Mouse (Mus musculus): Measurements from ENCODE around the gene Imp4. TPM values are rescaled to one million over a fixed set of nuclear protein-coding genes. Genes with fewer than 3 reads are reported as not detected.
"Not testable (repeated sequence)": the region's sequence is repeated elsewhere in the genome, so short reads cannot be mapped to it uniquely, and the experiment has no call there.

Gene Imp4
- total and polyA plus RNA-seq, 3 experiments: 35.5 to 129 (median 71.2) TPM

GRCm38 (mm10) chr1:34435371-34436120 lies 4.1 kb upstream of the Imp4 start:
- TF ChIP-seq CTCF (IDR thresholded peaks at IDR 0.05; ENCODE audit: low read depth, low read length): no peak
- no peak for TF ChIP-seq GATA1 (IDR thresholded peaks at IDR 0.05; ENCODE audit: borderline replicate concordance, low read length)
- no peak for TF ChIP-seq POLR2AphosphoS5 (IDR thresholded peaks at IDR 0.05; ENCODE audit: insufficient replicate concordance, low read depth, low read length)
- no peak for DNase-seq (ENCODE audit: low spot score)
- H3K4me1 ChIP-seq (ENCODE audit: insufficient read depth, low read depth, low read length): peaks cover 22% of the 10 kb centered on the region
- no peak for ATAC-seq (ENCODE audit: extremely low read depth, insufficient number of reproducible peaks, low FRiP score, poor library complexity, severe bottlenecking)
- H3K9me3 ChIP-seq (replicated peaks): peaks cover 32% of the 10 kb centered on the region
- H3K4me3 ChIP-seq (ENCODE audit: low read depth, low read length): peak overlapping the region; percentile 70; the same call in 1 of the 2 replicates
- H3K36me3 ChIP-seq (replicated peaks): peaks cover 32% of the 10 kb centered on the region
- no peaks in the 10 kb centered on the region; the same call in 1 of the 2 replicates for H3K27me3 ChIP-seq (ENCODE audit: insufficient read depth, low read length)

- DNase-seq (ENCODE audit: low spot score) (no peak), ATAC-seq (ENCODE audit: extremely low read depth, insufficient number of reproducible peaks, low FRiP score, poor library complexity, severe bottlenecking) (no peak)
- TF ChIP-seq POLR2AphosphoS5 (IDR thresholded peaks at IDR 0.05; ENCODE audit: insufficient replicate concordance, low read depth, low read length): no peak
- TF ChIP-seq GATA2 (IDR thresholded peaks at IDR 0.05; ENCODE audit: borderline replicate concordance, low read depth, low read length): no peak
- TF ChIP-seq TAL1 (conservative IDR thresholded peaks at IDR 0.05; ENCODE audit: low read depth, low read length): no peak
- no peak for TF ChIP-seq CTCF (IDR thresholded peaks at IDR 0.05; ENCODE audit: low read depth, low read length)
- no peak for TF ChIP-seq GATA1 (IDR thresholded peaks at IDR 0.05; ENCODE audit: borderline replicate concordance, low read length)
- H3K36me3 ChIP-seq (replicated peaks): peaks cover 35% of the 10 kb centered on the region
- peaks cover 28% of the 10 kb centered on the region for H3K9me3 ChIP-seq (replicated peaks)
- H3K4me1 ChIP-seq (ENCODE audit: insufficient read depth, low read depth, low read length): peaks cover 26% of the 10 kb centered on the region
- no peaks in the 10 kb centered on the region; the same call in 1 of the 2 replicates for H3K27me3 ChIP-seq (ENCODE audit: insufficient read depth, low read length)
- no peak overlapping the region for H3K4me3 ChIP-seq (ENCODE audit: low read depth, low read length)
Observed at GRCm38 (mm10) chr1:34436374-34436773, 3.3 kb upstream of the Imp4 start.

GRCm38 (mm10) chr1:34437366-34437765 lies 2.3 kb upstream of the Imp4 start:
- Histone ChIP-seq H3K9me3 (replicated peaks) (peaks cover 18% of the 10 kb centered on the region), H3K4me1 (ENCODE audit: insufficient read depth, low read depth, low read length) (peaks cover 33% of the 10 kb centered on the region)

GRCm38 (mm10) chr1:34438381-34439051 lies 1.1 kb upstream of the Imp4 start:
- no peak for TF ChIP-seq CTCF (IDR thresholded peaks at IDR 0.05; ENCODE audit: low read depth, low read length)
- no peak for TF ChIP-seq POLR2AphosphoS5 (IDR thresholded peaks at IDR 0.05; ENCODE audit: insufficient replicate concordance, low read depth, low read length)
- TF ChIP-seq GATA1 (IDR thresholded peaks at IDR 0.05; ENCODE audit: borderline replicate concordance, low read length): no peak
- TF ChIP-seq TAL1 (conservative IDR thresholded peaks at IDR 0.05; ENCODE audit: low read depth, low read length): no peak
- no peak for TF ChIP-seq GATA2 (IDR thresholded peaks at IDR 0.05; ENCODE audit: borderline replicate concordance, low read depth, low read length)
- Histone ChIP-seq H3K4me1 (ENCODE audit: insufficient read depth, low read depth, low read length) (peaks cover 35% of the 10 kb centered on the region), H3K9me3 (replicated peaks) (peaks cover 8% of the 10 kb centered on the region), H3K36me3 (replicated peaks) (peaks cover 55% of the 10 kb centered on the region), H3K4me3 (ENCODE audit: low read depth, low read length) (peak overlapping the region; percentile 74), H3K27me3 (ENCODE audit: insufficient read depth, low read length) (no peaks in the 10 kb centered on the region)
- DNase-seq (ENCODE audit: low spot score): no peak
- ATAC-seq (ENCODE audit: extremely low read depth, insufficient number of reproducible peaks, low FRiP score, poor library complexity, severe bottlenecking): no peak

More at GRCm38 (mm10) chr1:34437366-34437765, 2.3 kb upstream of the Imp4 start:
- ATAC-seq (ENCODE audit: extremely low read depth, insufficient number of reproducible peaks, low FRiP score, poor library complexity, severe bottlenecking); DNase-seq (ENCODE audit: low spot score); H3K27me3 ChIP-seq (ENCODE audit: insufficient read depth, low read length); H3K4me3 ChIP-seq (ENCODE audit: low read depth, low read length): not testable (repeated sequence)
- H3K36me3 ChIP-seq (replicated peaks): peaks cover 44% of the 10 kb centered on the region

GRCm38 (mm10) chr1:34439961-34440630 lies 445 bp downstream of the Imp4 start:
- Histone ChIP-seq H3K4me3 (ENCODE audit: low read depth, low read length) (peak overlapping the region; percentile 74), H3K27me3 (ENCODE audit: insufficient read depth, low read length) (no peaks in the 10 kb centered on the region), H3K4me1 (ENCODE audit: insufficient read depth, low read depth, low read length) (peaks cover 37% of the 10 kb centered on the region), H3K36me3 (replicated peaks) (peaks cover 67% of the 10 kb centered on the region), H3K9me3 (replicated peaks) (no peaks in the 10 kb centered on the region; the same call in 1 of the 2 replicates)
- TF ChIP-seq POLR2AphosphoS5 (IDR thresholded peaks at IDR 0.05; ENCODE audit: insufficient replicate concordance, low read depth, low read length): no peak
- DNase-seq (ENCODE audit: low spot score) (no peak), ATAC-seq (ENCODE audit: extremely low read depth, insufficient number of reproducible peaks, low FRiP score, poor library complexity, severe bottlenecking) (no peak)

- Histone ChIP-seq H3K4me3 (ENCODE audit: low read depth, low read length) (no peak overlapping the region), H3K36me3 (replicated peaks) (peaks cover 67% of the 10 kb centered on the region), H3K27me3 (ENCODE audit: insufficient read depth, low read length) (no peaks in the 10 kb centered on the region), H3K4me1 (ENCODE audit: insufficient read depth, low read depth, low read length) (peaks cover 22% of the 10 kb centered on the region), H3K9me3 (replicated peaks) (no peaks in the 10 kb centered on the region)
- DNase-seq (ENCODE audit: low spot score) (no peak), ATAC-seq (ENCODE audit: extremely low read depth, insufficient number of reproducible peaks, low FRiP score, poor library complexity, severe bottlenecking) (no peak)
- TF ChIP-seq GATA2 (IDR thresholded peaks at IDR 0.05; ENCODE audit: borderline replicate concordance, low read depth, low read length) (no peak), GATA1 (IDR thresholded peaks at IDR 0.05; ENCODE audit: borderline replicate concordance, low read length) (no peak), POLR2AphosphoS5 (IDR thresholded peaks at IDR 0.05; ENCODE audit: insufficient replicate concordance, low read depth, low read length) (no peak), CTCF (IDR thresholded peaks at IDR 0.05; ENCODE audit: low read depth, low read length) (no peak), TAL1 (conservative IDR thresholded peaks at IDR 0.05; ENCODE audit: low read depth, low read length) (no peak)
Observed at GRCm38 (mm10) chr1:34443124-34443523, 3.5 kb downstream of the Imp4 start.
